Mouse (Mus musculus) thymus, adult 2 months (tissue): ENCODE results near the gene Catip.

ENCODE experiments used
- CTCF ChIP-seq: fragments of 200-500 bp; IDR thresholded peaks from 2 replicates; pipeline ENCODE4 v1.5.1; 2012; ENCODE audit warnings: mild to moderate bottlenecking, control low read depth, low read length, moderate library complexity, borderline replicate concordance; ENCODE audit not compliant: control insufficient read depth, poor library complexity, insufficient read depth; ENCODE audit errors: extremely low read depth
- POLR2A ChIP-seq: fragments of 200-500 bp; IDR thresholded peaks from 2 replicates; pipeline ENCODE4 v1.6.1; 2012; ENCODE audit warnings: mild to moderate bottlenecking, low read length, control low read depth, moderate library complexity; ENCODE audit not compliant: control insufficient read depth, poor library complexity, insufficient read depth; ENCODE audit errors: extremely low read depth

GRCm38 (mm10) chr1:74397268-74397918, 35.5 kb downstream of the Catip start:
- TF ChIP-seq CTCF (peak; percentile 87), POLR2A (peak; percentile 53)
